Mouse (Mus musculus): ENCODE measurements around the gene Ppm1k. TPM values are rescaled to one million over a fixed set of nuclear protein-coding genes. Genes with fewer than 3 reads are reported as not detected.

The Ppm1k gene
- 15.9 and 19.7 TPM in 2 replicates for polyA plus RNA-seq (2011; ENCODE audit: insufficient read depth, insufficient read length, low read depth, missing spikeins)

DNA sequence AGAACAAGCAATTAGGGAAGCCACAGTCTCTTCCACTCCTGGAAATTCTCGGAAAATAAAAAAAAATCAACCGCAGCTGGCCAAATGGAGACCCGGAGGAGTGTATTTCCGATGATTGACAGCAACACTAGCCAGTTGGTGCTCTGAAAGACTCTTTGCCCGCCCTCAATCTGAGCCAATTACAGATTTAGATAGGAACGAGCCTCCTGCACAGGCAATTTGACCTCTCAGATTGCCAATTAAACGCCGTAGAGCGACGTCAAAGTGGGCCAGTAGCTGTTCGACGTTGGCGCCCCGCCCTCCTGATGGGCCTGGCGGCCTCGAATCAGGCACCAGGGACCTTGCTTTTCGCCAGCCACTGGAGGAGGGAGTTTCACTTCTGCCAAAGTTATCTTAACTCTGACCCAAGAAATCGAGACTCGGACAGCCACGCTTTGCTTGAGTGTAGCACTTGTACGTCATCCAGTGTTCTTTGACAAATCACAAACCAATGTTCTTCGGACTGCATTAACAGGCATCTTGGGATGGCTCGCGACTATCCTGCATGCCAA is at the start of gene Ppm1k:
Ppm1k (minus strand) TSS at position 83 of the 551 bp plus-strand sequence.
- TF ChIP-seq POLR2A (IDR thresholded peaks at IDR 0.05; ENCODE audit: insufficient read depth, low read length) (peak; percentile 18), CTCF (IDR thresholded peaks at IDR 0.05; ENCODE audit: low read depth, low read length) (no peak)
- Histone ChIP-seq H3K4me1 (ENCODE audit: control insufficient read depth, insufficient read depth, low read length) (no peaks in the 10 kb centered on the region), H3K9me3 (replicated peaks; ENCODE audit: control insufficient read depth, insufficient read depth, low read length, poor library complexity, severe bottlenecking) (no peaks in the 10 kb centered on the region), H3K36me3 (ENCODE audit: control insufficient read depth, insufficient read depth, low read length, poor library complexity, severe bottlenecking) (no peaks in the 10 kb centered on the region), H3K9ac (ENCODE audit: low read depth, poor library complexity, severe bottlenecking) (peak within 1 kb of the TSS; percentile 68), H3K27me3 (ENCODE audit: control insufficient read depth, insufficient read depth, low read length, poor library complexity, severe bottlenecking) (no peaks in the 10 kb centered on the region), H3K27ac (ENCODE audit: insufficient read depth, low read length) (peak within 1 kb of the TSS; percentile 71), H3K4me3 (ENCODE audit: low read depth, low read length) (peak within 1 kb of the TSS; percentile 80)

DNA sequence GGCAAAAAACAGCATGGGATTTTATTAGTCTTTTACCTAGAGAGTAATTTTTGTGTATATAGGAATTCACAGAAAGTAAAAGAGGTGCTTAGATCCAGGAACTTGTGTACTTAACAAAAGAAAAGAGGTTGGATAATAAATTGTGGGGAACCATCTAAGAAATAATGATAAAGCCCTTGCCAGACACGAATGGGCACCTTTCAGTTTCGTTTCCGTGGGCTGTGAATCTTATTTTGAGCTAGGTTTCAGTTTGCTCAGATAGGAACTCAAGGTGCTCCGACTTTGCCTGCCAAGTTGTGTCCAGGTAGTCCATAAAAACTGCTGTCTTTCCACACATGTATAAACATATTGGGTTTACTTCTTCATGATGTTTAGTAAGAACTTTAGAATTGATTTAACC is 47.1 kb upstream of the Ppm1k start:
- H3K9me3 ChIP-seq (replicated peaks; ENCODE audit: control insufficient read depth, insufficient read depth, low read length, poor library complexity, severe bottlenecking) = no peaks in the 10 kb centered on the region
- no peak overlapping the region for H3K4me3 ChIP-seq (ENCODE audit: low read depth, low read length)
- H3K27me3 ChIP-seq (ENCODE audit: control insufficient read depth, insufficient read depth, low read length, poor library complexity, severe bottlenecking) = no peaks in the 10 kb centered on the region
- no peaks in the 10 kb centered on the region for H3K4me1 ChIP-seq (ENCODE audit: control insufficient read depth, insufficient read depth, low read length)
- H3K9ac ChIP-seq (ENCODE audit: low read depth, poor library complexity, severe bottlenecking) = no peak overlapping the region
- H3K27ac ChIP-seq (ENCODE audit: insufficient read depth, low read length) = no peak overlapping the region
- no peaks in the 10 kb centered on the region for H3K36me3 ChIP-seq (ENCODE audit: control insufficient read depth, insufficient read depth, low read length, poor library complexity, severe bottlenecking)
- TF ChIP-seq POLR2A (IDR thresholded peaks at IDR 0.05; ENCODE audit: insufficient read depth, low read length) (no peak), EP300 (IDR thresholded peaks at IDR 0.05; ENCODE audit: insufficient read depth, low read depth, low read length) (no peak), CTCF (IDR thresholded peaks at IDR 0.05; ENCODE audit: low read depth, low read length) (no peak)

DNA sequence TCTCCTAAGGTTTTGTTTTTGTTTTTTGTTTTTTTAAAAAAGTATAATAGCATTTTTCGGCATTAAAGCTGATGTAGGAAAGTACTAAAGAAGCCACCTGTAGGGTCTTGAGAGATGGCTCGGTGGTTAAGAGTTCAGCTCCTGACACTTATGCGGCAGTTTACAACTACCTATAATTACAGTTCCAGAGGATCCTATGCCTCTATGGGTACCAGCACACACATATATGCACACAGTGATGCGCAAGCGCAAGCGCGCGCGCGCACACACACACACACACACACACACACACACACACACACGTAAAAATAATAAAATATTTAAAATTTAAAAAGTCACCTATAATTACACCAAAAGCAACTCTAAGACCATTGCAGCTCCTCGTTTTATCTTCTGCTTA is 46.3 kb upstream of the Ppm1k start:
- no peak for TF ChIP-seq CTCF (IDR thresholded peaks at IDR 0.05; ENCODE audit: low read depth, low read length)
- TF ChIP-seq POLR2A (IDR thresholded peaks at IDR 0.05; ENCODE audit: insufficient read depth, low read length) = no peak
- no peak for TF ChIP-seq EP300 (IDR thresholded peaks at IDR 0.05; ENCODE audit: insufficient read depth, low read depth, low read length)
- Histone ChIP-seq H3K4me3 (ENCODE audit: low read depth, low read length) (no peak overlapping the region), H3K27ac (ENCODE audit: insufficient read depth, low read length) (no peak overlapping the region), H3K36me3 (ENCODE audit: control insufficient read depth, insufficient read depth, low read length, poor library complexity, severe bottlenecking) (no peaks in the 10 kb centered on the region), H3K27me3 (ENCODE audit: control insufficient read depth, insufficient read depth, low read length, poor library complexity, severe bottlenecking) (no peaks in the 10 kb centered on the region), H3K9ac (ENCODE audit: low read depth, poor library complexity, severe bottlenecking) (no peak overlapping the region), H3K4me1 (ENCODE audit: control insufficient read depth, insufficient read depth, low read length) (no peaks in the 10 kb centered on the region), H3K9me3 (replicated peaks; ENCODE audit: control insufficient read depth, insufficient read depth, low read length, poor library complexity, severe bottlenecking) (no peaks in the 10 kb centered on the region)

DNA sequence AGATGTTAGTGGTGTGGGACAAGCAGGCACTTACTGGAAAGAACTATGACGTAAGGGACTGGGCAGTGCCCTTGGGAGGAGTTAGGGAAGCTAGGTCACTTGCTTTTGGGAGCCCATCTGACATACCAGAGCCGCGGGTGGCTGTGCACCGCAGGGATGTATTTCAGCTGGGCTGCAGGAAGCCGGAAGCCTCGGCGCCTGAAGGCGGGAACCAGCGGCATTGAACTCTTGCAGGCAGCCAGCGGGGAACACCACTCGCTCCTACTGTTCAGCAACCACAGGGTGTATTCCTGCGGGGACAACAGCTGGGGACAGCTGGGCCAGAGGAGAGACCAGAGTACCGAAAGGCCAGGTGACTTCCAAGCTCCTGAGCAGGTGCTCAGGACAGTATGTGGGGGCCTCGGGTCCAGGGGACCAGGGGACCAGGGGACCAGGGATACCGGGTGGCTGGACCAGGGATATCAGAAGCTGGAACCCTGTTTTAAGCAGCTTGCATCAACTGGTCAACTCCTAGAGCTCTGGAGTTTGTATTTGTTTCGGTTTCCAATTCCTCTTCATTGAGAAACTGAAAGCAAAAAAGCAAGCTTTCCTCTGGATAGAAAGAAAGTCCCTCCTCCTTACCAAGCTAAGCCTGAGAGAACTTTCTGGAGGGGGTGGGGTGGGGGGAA is 45.7 kb upstream of the Ppm1k start, which contains the start of gene Herc6:
Herc6 (plus strand) TSS at position 120 of the 668 bp plus-strand sequence.
- no peaks in the 10 kb centered on the region for H3K4me1 ChIP-seq (ENCODE audit: control insufficient read depth, insufficient read depth, low read length)
- H3K9me3 ChIP-seq (replicated peaks; ENCODE audit: control insufficient read depth, insufficient read depth, low read length, poor library complexity, severe bottlenecking) = no peaks in the 10 kb centered on the region
- 0 out of 2 replicates have a peak, but pooled peaks have one; percentile 18 for TF ChIP-seq EP300 (IDR thresholded peaks at IDR 0.05; ENCODE audit: insufficient read depth, low read depth, low read length)
- no peak for TF ChIP-seq POLR2A (IDR thresholded peaks at IDR 0.05; ENCODE audit: insufficient read depth, low read length)
- no peak within 1 kb of the TSS for H3K27ac ChIP-seq (ENCODE audit: insufficient read depth, low read length)
- no peak within 1 kb of the TSS for H3K9ac ChIP-seq (ENCODE audit: low read depth, poor library complexity, severe bottlenecking)
- H3K36me3 ChIP-seq (ENCODE audit: control insufficient read depth, insufficient read depth, low read length, poor library complexity, severe bottlenecking) = no peaks in the 10 kb centered on the region
- peak within 1 kb of the TSS; percentile 7; the same call in 1 of the 2 replicates for H3K4me3 ChIP-seq (ENCODE audit: low read depth, low read length)
- no peaks in the 10 kb centered on the region for H3K27me3 ChIP-seq (ENCODE audit: control insufficient read depth, insufficient read depth, low read length, poor library complexity, severe bottlenecking)

DNA sequence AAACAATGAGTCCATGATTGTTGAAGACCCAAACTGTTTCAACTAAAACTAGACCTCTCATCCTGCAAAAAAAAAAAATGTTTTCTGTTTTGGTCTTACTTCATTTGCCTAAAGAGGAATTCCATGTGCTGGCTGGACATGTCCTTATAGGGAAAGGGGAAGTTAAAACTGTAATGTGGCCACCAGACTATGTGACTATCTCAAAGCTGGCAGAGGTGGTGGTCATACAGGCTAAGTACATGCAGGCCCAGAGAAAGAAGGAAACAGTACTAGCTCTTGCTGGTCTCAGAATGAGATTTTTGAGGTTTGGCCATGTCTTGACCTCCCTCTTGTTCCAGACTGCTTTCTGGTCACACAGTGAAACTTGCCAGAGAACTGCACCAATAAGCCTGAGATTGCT is 36.3 kb upstream of the Ppm1k start:
- Histone ChIP-seq H3K27ac (ENCODE audit: insufficient read depth, low read length) (no peak overlapping the region), H3K36me3 (ENCODE audit: control insufficient read depth, insufficient read depth, low read length, poor library complexity, severe bottlenecking) (no peaks in the 10 kb centered on the region), H3K4me3 (ENCODE audit: low read depth, low read length) (no peak overlapping the region), H3K9me3 (replicated peaks; ENCODE audit: control insufficient read depth, insufficient read depth, low read length, poor library complexity, severe bottlenecking) (no peaks in the 10 kb centered on the region), H3K9ac (ENCODE audit: low read depth, poor library complexity, severe bottlenecking) (no peak overlapping the region), H3K4me1 (ENCODE audit: control insufficient read depth, insufficient read depth, low read length) (no peaks in the 10 kb centered on the region), H3K27me3 (ENCODE audit: control insufficient read depth, insufficient read depth, low read length, poor library complexity, severe bottlenecking) (no peaks in the 10 kb centered on the region; the same call in 1 of the 2 replicates)
- TF ChIP-seq POLR2A (IDR thresholded peaks at IDR 0.05; ENCODE audit: insufficient read depth, low read length) = no peak
- no peak for TF ChIP-seq EP300 (IDR thresholded peaks at IDR 0.05; ENCODE audit: insufficient read depth, low read depth, low read length)
- no peak for TF ChIP-seq CTCF (IDR thresholded peaks at IDR 0.05; ENCODE audit: low read depth, low read length)
